Mouse (Mus musculus): Measurements from ENCODE around the gene Hecw2. TPM values are rescaled to one million over a fixed set of nuclear protein-coding genes. Genes with fewer than 3 reads are reported as not detected.
A peak's percentile ranks its signal among the peaks of the same experiment; 100 is the strongest.

Gene Hecw2
- polyA plus RNA-seq, 1 experiment from 2014 or later: 4.6 TPM

DNA sequence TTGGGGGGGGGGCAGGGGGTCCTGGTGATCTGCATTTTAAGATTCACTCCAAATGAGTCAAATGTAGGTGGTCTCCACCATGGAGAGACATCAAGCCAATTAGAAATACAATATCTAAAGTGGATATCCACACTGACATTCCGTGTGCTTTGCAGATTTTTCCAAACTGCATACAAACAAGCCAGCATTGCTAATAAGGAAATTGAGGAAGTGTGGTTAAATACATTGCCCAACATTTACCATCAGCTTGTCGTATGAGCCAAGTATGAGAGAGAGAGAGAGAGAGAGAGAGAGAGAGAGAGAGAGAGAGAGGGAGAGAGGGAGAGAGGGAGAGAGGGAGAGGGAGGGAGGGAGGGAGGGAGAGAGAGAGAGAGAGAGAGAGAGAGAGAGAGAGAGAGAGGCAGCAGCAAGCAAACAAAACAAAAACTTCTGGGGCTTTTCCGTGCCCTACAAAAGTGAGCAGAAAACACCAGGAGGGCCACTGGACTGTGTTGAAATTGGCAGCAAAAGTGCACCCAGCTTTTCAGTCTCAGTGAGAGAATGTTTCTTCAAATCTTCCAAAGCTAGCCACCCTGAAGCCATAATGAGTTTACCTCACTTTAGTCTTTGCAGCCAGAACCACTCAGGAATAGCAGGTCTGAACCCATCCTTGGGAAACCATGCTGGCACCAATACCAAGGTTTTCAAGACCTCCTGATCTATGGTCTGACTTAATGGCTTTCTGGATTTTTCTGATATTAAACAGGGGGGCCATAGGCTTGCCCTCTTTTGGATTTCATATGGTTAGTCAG lies 376.7 kb downstream of the Hecw2 start:
- no peak overlapping the region for H3K9ac ChIP-seq (replicated peaks; ENCODE audit: low read depth, low read length)
- no peak for ATAC-seq
- no peaks in the 10 kb centered on the region for H3K9me3 ChIP-seq (ENCODE audit: control insufficient read depth, low read length)
- 36% methylated on average over 3 of the region's 3 CpGs for WGBS
- no peaks in the 10 kb centered on the region for H3K36me3 ChIP-seq (ENCODE audit: control insufficient read depth, insufficient read depth)
- no peaks in the 10 kb centered on the region; the same call in 1 of the 2 replicates for H3K4me1 ChIP-seq (replicated peaks; ENCODE audit: control insufficient read depth, insufficient read depth, low read length)
- H3K4me2 ChIP-seq (ENCODE audit: low read length): no peak overlapping the region
- no peak overlapping the region for H3K27ac ChIP-seq (ENCODE audit: low read length)
- H3K4me3 ChIP-seq (replicated peaks; ENCODE audit: low read length): no peak overlapping the region
- no peaks in the 10 kb centered on the region for H3K27me3 ChIP-seq (replicated peaks; ENCODE audit: control insufficient read depth, insufficient read depth, low read length)

DNA sequence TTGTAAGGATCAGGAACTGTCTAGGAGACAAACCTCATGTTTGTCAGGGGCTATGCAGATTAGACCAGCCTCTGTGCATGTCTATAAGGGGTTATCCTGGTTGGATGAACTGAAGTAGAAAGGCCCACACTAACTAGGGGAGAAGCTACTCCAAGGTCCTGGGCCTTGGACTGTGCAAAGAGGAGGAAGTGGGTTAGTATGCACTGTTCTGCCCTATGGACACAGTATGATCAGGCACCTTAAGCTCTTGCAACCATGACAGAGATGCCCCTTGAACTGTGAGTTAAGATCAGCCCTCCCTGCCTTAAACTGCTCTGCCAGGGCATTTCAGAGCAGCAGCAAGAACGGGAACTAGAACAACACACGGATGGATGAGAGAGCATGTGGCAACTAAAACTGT lies 378.6 kb downstream of the Hecw2 start:
- Histone ChIP-seq H3K9ac (replicated peaks; ENCODE audit: low read depth, low read length) (no peak overlapping the region), H3K9me3 (ENCODE audit: control insufficient read depth, low read length) (no peaks in the 10 kb centered on the region), H3K4me3 (replicated peaks; ENCODE audit: low read length) (no peak overlapping the region), H3K4me1 (replicated peaks; ENCODE audit: control insufficient read depth, insufficient read depth, low read length) (no peaks in the 10 kb centered on the region), H3K27ac (ENCODE audit: low read length) (no peak overlapping the region), H3K27me3 (replicated peaks; ENCODE audit: control insufficient read depth, insufficient read depth, low read length) (no peaks in the 10 kb centered on the region), H3K36me3 (ENCODE audit: control insufficient read depth, insufficient read depth) (no peaks in the 10 kb centered on the region), H3K4me2 (ENCODE audit: low read length) (no peak overlapping the region)
- no peak for ATAC-seq
- 91% methylated on average over 2 of the region's 2 CpGs for WGBS

GRCm38 (mm10) chr1:53814077-53814705 lies 380.8 kb downstream of the Hecw2 start:
- H3K4me1 ChIP-seq (replicated peaks; ENCODE audit: control insufficient read depth, insufficient read depth, low read length): no peaks in the 10 kb centered on the region
- 59% methylated on average over 2 of the region's 2 CpGs for WGBS
- ATAC-seq: no peak
- H3K9me3 ChIP-seq (ENCODE audit: control insufficient read depth, low read length): no peaks in the 10 kb centered on the region
- H3K27me3 ChIP-seq (replicated peaks; ENCODE audit: control insufficient read depth, insufficient read depth, low read length): no peaks in the 10 kb centered on the region
- H3K4me3 ChIP-seq (replicated peaks; ENCODE audit: low read length): no peak overlapping the region
- no peak overlapping the region for H3K27ac ChIP-seq (ENCODE audit: low read length)
- H3K4me2 ChIP-seq (ENCODE audit: low read length): no peak overlapping the region
- H3K9ac ChIP-seq (replicated peaks; ENCODE audit: low read depth, low read length): no peak overlapping the region
- H3K36me3 ChIP-seq (ENCODE audit: control insufficient read depth, insufficient read depth): no peaks in the 10 kb centered on the region

GRCm38 (mm10) chr1:53811919-53812318 lies 383.0 kb downstream of the Hecw2 start:
- H3K4me1 ChIP-seq (replicated peaks; ENCODE audit: control insufficient read depth, insufficient read depth, low read length): no peaks in the 10 kb centered on the region
- ATAC-seq: peak; percentile 49; the same call in 1 of the 2 replicates
- whole genome bisulfite sequencing: 89% methylated on average over 4 of the region's 4 CpGs

GRCm38 (mm10) chr1:53808229-53808628 lies 386.7 kb downstream of the Hecw2 start:
- H3K4me1 ChIP-seq (replicated peaks; ENCODE audit: control insufficient read depth, insufficient read depth, low read length): no peaks in the 10 kb centered on the region
- H3K4me2 ChIP-seq (ENCODE audit: low read length): no peak overlapping the region
- H3K36me3 ChIP-seq (ENCODE audit: control insufficient read depth, insufficient read depth): no peaks in the 10 kb centered on the region
- H3K9ac ChIP-seq (replicated peaks; ENCODE audit: low read depth, low read length): no peak overlapping the region
- no peaks in the 10 kb centered on the region for H3K9me3 ChIP-seq (ENCODE audit: control insufficient read depth, low read length)
- no peaks in the 10 kb centered on the region for H3K27me3 ChIP-seq (replicated peaks; ENCODE audit: control insufficient read depth, insufficient read depth, low read length)
- 72% methylated on average over 2 of the region's 2 CpGs for WGBS
- no peak overlapping the region for H3K4me3 ChIP-seq (replicated peaks; ENCODE audit: low read length)
- H3K27ac ChIP-seq (ENCODE audit: low read length): no peak overlapping the region
- no peak for ATAC-seq

More at GRCm38 (mm10) chr1:53811919-53812318, 383.0 kb downstream of the Hecw2 start:
- no peaks in the 10 kb centered on the region for H3K27me3 ChIP-seq (replicated peaks; ENCODE audit: control insufficient read depth, insufficient read depth, low read length)
- no peak overlapping the region for H3K9ac ChIP-seq (replicated peaks; ENCODE audit: low read depth, low read length)
- no peak overlapping the region for H3K4me3 ChIP-seq (replicated peaks; ENCODE audit: low read length)
- H3K9me3 ChIP-seq (ENCODE audit: control insufficient read depth, low read length): no peaks in the 10 kb centered on the region
- no peak overlapping the region for H3K4me2 ChIP-seq (ENCODE audit: low read length)
- no peaks in the 10 kb centered on the region for H3K36me3 ChIP-seq (ENCODE audit: control insufficient read depth, insufficient read depth)
- H3K27ac ChIP-seq (ENCODE audit: low read length): no peak overlapping the region

- WGBS: 88% methylated on average over 3 of the region's 3 CpGs
- no peak for ATAC-seq
- no peak overlapping the region for H3K27ac ChIP-seq (ENCODE audit: low read length)
- H3K4me1 ChIP-seq (replicated peaks; ENCODE audit: control insufficient read depth, insufficient read depth, low read length): no peaks in the 10 kb centered on the region
- H3K9ac ChIP-seq (replicated peaks; ENCODE audit: low read depth, low read length): no peak overlapping the region
- H3K27me3 ChIP-seq (replicated peaks; ENCODE audit: control insufficient read depth, insufficient read depth, low read length): no peaks in the 10 kb centered on the region
- H3K9me3 ChIP-seq (ENCODE audit: control insufficient read depth, low read length): no peaks in the 10 kb centered on the region
- no peak overlapping the region for H3K4me2 ChIP-seq (ENCODE audit: low read length)
- no peak overlapping the region for H3K4me3 ChIP-seq (replicated peaks; ENCODE audit: low read length)
- no peaks in the 10 kb centered on the region for H3K36me3 ChIP-seq (ENCODE audit: control insufficient read depth, insufficient read depth)
These were observed 397.2 kb downstream of the Hecw2 start for GRCm38 (mm10) chr1:53797811-53798210.

DNA sequence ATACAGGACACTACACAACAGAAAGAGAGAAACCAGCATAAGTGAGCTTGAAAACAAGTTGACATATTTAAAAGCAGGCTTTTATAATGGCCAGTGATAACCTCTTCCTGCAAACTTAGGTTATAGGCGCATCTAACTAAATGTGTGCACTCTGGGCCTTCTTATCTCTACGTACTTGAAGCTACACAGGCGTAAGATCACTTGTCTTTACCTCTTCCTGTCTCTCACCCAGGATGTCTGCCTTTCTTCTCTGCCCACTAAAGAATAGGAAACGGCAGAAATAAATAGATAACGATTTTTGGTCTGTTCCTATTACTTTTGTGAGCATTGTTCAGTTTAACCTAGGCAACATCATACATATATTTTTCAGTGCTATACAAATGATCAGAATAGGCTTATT lies 397.9 kb downstream of the Hecw2 start:
- Histone ChIP-seq H3K36me3 (ENCODE audit: control insufficient read depth, insufficient read depth) (no peaks in the 10 kb centered on the region), H3K9ac (replicated peaks; ENCODE audit: low read depth, low read length) (no peak overlapping the region), H3K27me3 (replicated peaks; ENCODE audit: control insufficient read depth, insufficient read depth, low read length) (no peaks in the 10 kb centered on the region), H3K4me2 (ENCODE audit: low read length) (no peak overlapping the region), H3K27ac (ENCODE audit: low read length) (no peak overlapping the region), H3K4me3 (replicated peaks; ENCODE audit: low read length) (no peak overlapping the region), H3K9me3 (ENCODE audit: control insufficient read depth, low read length) (no peaks in the 10 kb centered on the region), H3K4me1 (replicated peaks; ENCODE audit: control insufficient read depth, insufficient read depth, low read length) (no peaks in the 10 kb centered on the region)
- WGBS: 89% methylated on average over 5 of the region's 5 CpGs
- ATAC-seq: no peak

GRCm38 (mm10) chr1:53796271-53796670 lies 398.7 kb downstream of the Hecw2 start:
- H3K4me3 ChIP-seq (replicated peaks; ENCODE audit: low read length): no peak overlapping the region
- no peak for ATAC-seq
- 89% methylated on average over 6 of the region's 6 CpGs for WGBS
- no peaks in the 10 kb centered on the region for H3K36me3 ChIP-seq (ENCODE audit: control insufficient read depth, insufficient read depth)
- H3K4me2 ChIP-seq (ENCODE audit: low read length): no peak overlapping the region
- no peaks in the 10 kb centered on the region for H3K9me3 ChIP-seq (ENCODE audit: control insufficient read depth, low read length)
- no peak overlapping the region for H3K27ac ChIP-seq (ENCODE audit: low read length)
- no peak overlapping the region for H3K9ac ChIP-seq (replicated peaks; ENCODE audit: low read depth, low read length)
- no peaks in the 10 kb centered on the region for H3K27me3 ChIP-seq (replicated peaks; ENCODE audit: control insufficient read depth, insufficient read depth, low read length)
- no peaks in the 10 kb centered on the region for H3K4me1 ChIP-seq (replicated peaks; ENCODE audit: control insufficient read depth, insufficient read depth, low read length)

DNA sequence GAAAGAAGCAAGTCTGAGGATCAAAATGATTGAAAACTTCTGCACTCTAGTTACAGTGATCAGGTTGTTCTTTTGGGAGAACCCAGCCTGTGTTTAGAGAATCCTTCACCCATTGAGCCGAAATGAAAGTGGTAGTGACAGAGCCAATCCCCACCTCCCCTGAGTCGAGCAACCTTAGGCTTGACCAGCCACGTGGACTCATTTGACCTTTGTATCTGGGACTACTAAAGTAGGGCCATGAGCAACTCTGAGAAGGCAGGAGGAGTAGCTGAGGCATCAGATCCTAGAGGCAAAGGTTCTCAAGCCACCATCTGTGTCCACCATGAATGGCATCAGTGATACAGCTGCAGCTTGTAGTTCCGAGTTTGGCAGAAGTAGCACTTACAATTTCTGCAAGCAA lies 399.4 kb downstream of the Hecw2 start:
- ATAC-seq: no peak
- Histone ChIP-seq H3K9me3 (ENCODE audit: control insufficient read depth, low read length) (no peaks in the 10 kb centered on the region), H3K4me1 (replicated peaks; ENCODE audit: control insufficient read depth, insufficient read depth, low read length) (no peaks in the 10 kb centered on the region), H3K36me3 (ENCODE audit: control insufficient read depth, insufficient read depth) (no peaks in the 10 kb centered on the region), H3K4me2 (ENCODE audit: low read length) (no peak overlapping the region), H3K27ac (ENCODE audit: low read length) (no peak overlapping the region), H3K9ac (replicated peaks; ENCODE audit: low read depth, low read length) (no peak overlapping the region), H3K27me3 (replicated peaks; ENCODE audit: control insufficient read depth, insufficient read depth, low read length) (no peaks in the 10 kb centered on the region), H3K4me3 (replicated peaks; ENCODE audit: low read length) (no peak overlapping the region)
- WGBS: 81% methylated on average over 4 of the region's 4 CpGs

Data from forebrain, embryonic 16.5 days (tissue).